Comparison of ENCODE assay signal across 1 mouse cellular context in the genomic region with DNA sequence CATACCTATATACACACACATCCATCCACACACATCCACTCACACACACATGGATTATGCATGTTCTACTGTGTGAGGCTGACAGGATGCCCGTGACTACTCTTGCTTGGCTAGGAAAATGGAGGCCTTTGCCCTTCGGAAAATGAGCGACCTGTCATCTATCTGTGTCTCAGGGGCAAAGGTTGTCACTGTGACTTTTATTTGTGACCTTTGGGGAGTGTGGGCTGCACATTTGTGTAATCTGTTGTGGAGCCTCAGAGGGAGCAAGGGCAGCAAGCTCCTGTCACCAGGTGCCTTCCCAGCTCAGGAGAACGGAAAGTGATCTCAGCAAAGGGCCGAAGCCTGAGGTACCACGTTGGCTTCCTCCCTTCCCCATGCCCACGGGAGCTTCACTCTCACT.
TF ChIP-seq lines count a peak whose summit lies in the region.

No protein-coding gene starts in this region.

TF ChIP-seq in CH12.LX, 34 proteins besides CTCF, POLR2A, EP300 and RAD21:
- TF ChIP-seq ZKSCAN1 (IDR thresholded peaks at IDR 0.05; ENCODE audit: borderline replicate concordance, low read depth, low read length) = no peak
- TF ChIP-seq GABPA (IDR thresholded peaks at IDR 0.05; ENCODE audit: insufficient replicate concordance, low read depth, low read length) = no peak
- TF ChIP-seq USF2 (conservative IDR thresholded peaks at IDR 0.05; ENCODE audit: low read depth, low read length) = no peak
- no peak for TF ChIP-seq HCFC1 (IDR thresholded peaks at IDR 0.05; ENCODE audit: low read depth, low read length)
- no peak for TF ChIP-seq ZNF384 (IDR thresholded peaks at IDR 0.05; ENCODE audit: low read depth, low read length)
- no peak for TF ChIP-seq ETS1 (conservative IDR thresholded peaks at IDR 0.05; ENCODE audit: low read depth, low read length)
- TF ChIP-seq TCF12 (IDR thresholded peaks at IDR 0.05; ENCODE audit: low read depth, low read length) = no peak
- TF ChIP-seq CHD1 (IDR thresholded peaks at IDR 0.05; ENCODE audit: low read depth, low read length) = no peak
- TF ChIP-seq PAX5 (IDR thresholded peaks at IDR 0.05; ENCODE audit: low read length) = no peak
- no peak for TF ChIP-seq ZMIZ1 (IDR thresholded peaks at IDR 0.05; ENCODE audit: low read depth, low read length)
TF ChIP-seq in CH12.LX: peak in this region for 0.
